Mouse (Mus musculus) CH12.LX (cell line): ENCODE results near the gene Ckap5.

Experiments used
- CTCF ChIP-seq, 2 experiments: IDR thresholded peaks in 1 of 2; conservative IDR thresholded peaks in 1 of 2; 2 replicates each; pipeline ENCODE4 v1.5.1; 2011 to 2012; ENCODE audit warnings: low read depth in 2 of 2, low read length in 2 of 2, improper control_type of control experiment in 1 of 2, inconsistent platforms in 1 of 2, mild to moderate bottlenecking in 1 of 2, moderate library complexity in 1 of 2
- JUND ChIP-seq: conservative IDR thresholded peaks from 2 replicates; pipeline ENCODE4 v1.6.1; 2011; ENCODE audit warnings: low read depth, low read length, improper control_type of control experiment

GRCm38 (mm10) chr2:91517186-91517585 lies 9.4 kb upstream of the Ckap5 start:
- TF ChIP-seq CTCF (conservative IDR thresholded peaks at IDR 0.05 in 1 of 2, IDR thresholded peaks at IDR 0.05 in 1 of 2; ENCODE audit: low read depth in 2 of 2, low read length in 2 of 2) (no peak), JUND (no peak)
